Mouse (Mus musculus): ENCODE measurements around the gene Bfsp1. TPM values are rescaled to one million over a fixed set of nuclear protein-coding genes. Genes with fewer than 3 reads are reported as not detected.
A peak's percentile ranks its signal among the peaks of the same experiment; 100 is the strongest.

Bfsp1 gene
- total and polyA plus RNA-seq, 3 experiments: 0.05 TPM; not detected in 2

- H3K27me3 ChIP-seq (ENCODE audit: insufficient read depth, low read length): peaks cover 2% of the 10 kb centered on the region; the same call in 1 of the 2 replicates
- no peak for ATAC-seq (ENCODE audit: extremely low read depth, insufficient number of reproducible peaks, low FRiP score, poor library complexity, severe bottlenecking)
- no peaks in the 10 kb centered on the region for H3K9me3 ChIP-seq (replicated peaks)
- H3K36me3 ChIP-seq (replicated peaks): no peaks in the 10 kb centered on the region
- TF ChIP-seq TAL1 (conservative IDR thresholded peaks at IDR 0.05; ENCODE audit: low read depth, low read length) (no peak), CTCF (IDR thresholded peaks at IDR 0.05; ENCODE audit: low read depth, low read length) (no peak), GATA1 (IDR thresholded peaks at IDR 0.05; ENCODE audit: borderline replicate concordance, low read length) (no peak), POLR2AphosphoS5 (IDR thresholded peaks at IDR 0.05; ENCODE audit: insufficient replicate concordance, low read depth, low read length) (no peak), GATA2 (IDR thresholded peaks at IDR 0.05; ENCODE audit: borderline replicate concordance, low read depth, low read length) (no peak)
- no peak for DNase-seq (ENCODE audit: low spot score)
- no peaks in the 10 kb centered on the region for H3K4me1 ChIP-seq (ENCODE audit: insufficient read depth, low read depth, low read length)
- no peak overlapping the region for H3K4me3 ChIP-seq (ENCODE audit: low read depth, low read length)
Measured at GRCm38 (mm10) chr2:143882002-143882401, 19.0 kb upstream of the Bfsp1 start.

GRCm38 (mm10) chr2:143879311-143879710 lies 16.3 kb upstream of the Bfsp1 start:
- ATAC-seq (ENCODE audit: extremely low read depth, insufficient number of reproducible peaks, low FRiP score, poor library complexity, severe bottlenecking) (no peak), DNase-seq (ENCODE audit: low spot score) (no peak)
- Histone ChIP-seq H3K9me3 (replicated peaks) (no peaks in the 10 kb centered on the region), H3K4me3 (ENCODE audit: low read depth, low read length) (no peak overlapping the region), H3K36me3 (replicated peaks) (no peaks in the 10 kb centered on the region), H3K27me3 (ENCODE audit: insufficient read depth, low read length) (peaks cover 2% of the 10 kb centered on the region; the same call in 1 of the 2 replicates), H3K4me1 (ENCODE audit: insufficient read depth, low read depth, low read length) (no peaks in the 10 kb centered on the region)
- no peak for TF ChIP-seq POLR2AphosphoS5 (IDR thresholded peaks at IDR 0.05; ENCODE audit: insufficient replicate concordance, low read depth, low read length)
- TF ChIP-seq CTCF (IDR thresholded peaks at IDR 0.05; ENCODE audit: low read depth, low read length): no peak
- no peak for TF ChIP-seq GATA1 (IDR thresholded peaks at IDR 0.05; ENCODE audit: borderline replicate concordance, low read length)
- TF ChIP-seq GATA2 (IDR thresholded peaks at IDR 0.05; ENCODE audit: borderline replicate concordance, low read depth, low read length): no peak
- no peak for TF ChIP-seq TAL1 (conservative IDR thresholded peaks at IDR 0.05; ENCODE audit: low read depth, low read length)

GRCm38 (mm10) chr2:143876929-143877632 lies 14.1 kb upstream of the Bfsp1 start:
- no peak for TF ChIP-seq TAL1 (conservative IDR thresholded peaks at IDR 0.05; ENCODE audit: low read depth, low read length)
- no peak for TF ChIP-seq CTCF (IDR thresholded peaks at IDR 0.05; ENCODE audit: low read depth, low read length)
- TF ChIP-seq GATA2 (IDR thresholded peaks at IDR 0.05; ENCODE audit: borderline replicate concordance, low read depth, low read length): no peak
- TF ChIP-seq GATA1 (IDR thresholded peaks at IDR 0.05; ENCODE audit: borderline replicate concordance, low read length): no peak
- no peak for TF ChIP-seq POLR2AphosphoS5 (IDR thresholded peaks at IDR 0.05; ENCODE audit: insufficient replicate concordance, low read depth, low read length)
- Histone ChIP-seq H3K9me3 (replicated peaks) (no peaks in the 10 kb centered on the region), H3K27me3 (ENCODE audit: insufficient read depth, low read length) (no peaks in the 10 kb centered on the region; the same call in 1 of the 2 replicates), H3K4me3 (ENCODE audit: low read depth, low read length) (no peak overlapping the region), H3K36me3 (replicated peaks) (no peaks in the 10 kb centered on the region), H3K4me1 (ENCODE audit: insufficient read depth, low read depth, low read length) (no peaks in the 10 kb centered on the region)
- DNase-seq (ENCODE audit: low spot score): no peak
- no peak for ATAC-seq (ENCODE audit: extremely low read depth, insufficient number of reproducible peaks, low FRiP score, poor library complexity, severe bottlenecking)

- DNase-seq (ENCODE audit: low spot score) (no peak), ATAC-seq (ENCODE audit: extremely low read depth, insufficient number of reproducible peaks, low FRiP score, poor library complexity, severe bottlenecking) (no peak)
- no peak overlapping the region for H3K4me3 ChIP-seq (ENCODE audit: low read depth, low read length)
- H3K4me1 ChIP-seq (ENCODE audit: insufficient read depth, low read depth, low read length): no peaks in the 10 kb centered on the region
- no peaks in the 10 kb centered on the region for H3K9me3 ChIP-seq (replicated peaks)
- TF ChIP-seq GATA1 (IDR thresholded peaks at IDR 0.05; ENCODE audit: borderline replicate concordance, low read length) (no peak), POLR2AphosphoS5 (IDR thresholded peaks at IDR 0.05; ENCODE audit: insufficient replicate concordance, low read depth, low read length) (no peak), GATA2 (IDR thresholded peaks at IDR 0.05; ENCODE audit: borderline replicate concordance, low read depth, low read length) (no peak), TAL1 (conservative IDR thresholded peaks at IDR 0.05; ENCODE audit: low read depth, low read length) (no peak), CTCF (IDR thresholded peaks at IDR 0.05; ENCODE audit: low read depth, low read length) (no peak)
- H3K27me3 ChIP-seq (ENCODE audit: insufficient read depth, low read length): no peaks in the 10 kb centered on the region
- H3K36me3 ChIP-seq (replicated peaks): no peaks in the 10 kb centered on the region
Measured at GRCm38 (mm10) chr2:143876026-143876425, 13.1 kb upstream of the Bfsp1 start.

- no peaks in the 10 kb centered on the region for H3K4me1 ChIP-seq (ENCODE audit: insufficient read depth, low read depth, low read length)
- no peaks in the 10 kb centered on the region for H3K9me3 ChIP-seq (replicated peaks)
- no peak for DNase-seq (ENCODE audit: low spot score)
- no peak overlapping the region for H3K4me3 ChIP-seq (ENCODE audit: low read depth, low read length)
- H3K36me3 ChIP-seq (replicated peaks): no peaks in the 10 kb centered on the region
- peak; percentile 34; the same call in 1 of the 2 replicates for ATAC-seq (ENCODE audit: extremely low read depth, insufficient number of reproducible peaks, low FRiP score, poor library complexity, severe bottlenecking)
- H3K27me3 ChIP-seq (ENCODE audit: insufficient read depth, low read length): no peaks in the 10 kb centered on the region
- TF ChIP-seq TAL1 (conservative IDR thresholded peaks at IDR 0.05; ENCODE audit: low read depth, low read length): no peak
- TF ChIP-seq GATA1 (IDR thresholded peaks at IDR 0.05; ENCODE audit: borderline replicate concordance, low read length): no peak
- TF ChIP-seq CTCF (IDR thresholded peaks at IDR 0.05; ENCODE audit: low read depth, low read length): no peak
- TF ChIP-seq POLR2AphosphoS5 (IDR thresholded peaks at IDR 0.05; ENCODE audit: insufficient replicate concordance, low read depth, low read length): no peak
- TF ChIP-seq GATA2 (IDR thresholded peaks at IDR 0.05; ENCODE audit: borderline replicate concordance, low read depth, low read length): no peak
Measured at GRCm38 (mm10) chr2:143870936-143871688, 8.1 kb upstream of the Bfsp1 start.

- no peaks in the 10 kb centered on the region for H3K9me3 ChIP-seq (replicated peaks)
- no peaks in the 10 kb centered on the region for H3K4me1 ChIP-seq (ENCODE audit: insufficient read depth, low read depth, low read length)
- peak; percentile 27 for DNase-seq (ENCODE audit: low spot score)
- ATAC-seq (ENCODE audit: extremely low read depth, insufficient number of reproducible peaks, low FRiP score, poor library complexity, severe bottlenecking): peak; percentile 32; the same call in 1 of the 2 replicates
- no peaks in the 10 kb centered on the region for H3K36me3 ChIP-seq (replicated peaks)
- no peaks in the 10 kb centered on the region for H3K27me3 ChIP-seq (ENCODE audit: insufficient read depth, low read length)
- TF ChIP-seq CTCF (IDR thresholded peaks at IDR 0.05; ENCODE audit: low read depth, low read length) (peak; percentile 59), GATA1 (IDR thresholded peaks at IDR 0.05; ENCODE audit: borderline replicate concordance, low read length) (no peak), TAL1 (conservative IDR thresholded peaks at IDR 0.05; ENCODE audit: low read depth, low read length) (no peak), GATA2 (IDR thresholded peaks at IDR 0.05; ENCODE audit: borderline replicate concordance, low read depth, low read length) (no peak), POLR2AphosphoS5 (IDR thresholded peaks at IDR 0.05; ENCODE audit: insufficient replicate concordance, low read depth, low read length) (no peak)
- no peak overlapping the region for H3K4me3 ChIP-seq (ENCODE audit: low read depth, low read length)
Measured at GRCm38 (mm10) chr2:143867326-143867725, 4.4 kb upstream of the Bfsp1 start.
